Mouse (Mus musculus) limb, embryonic 11.5 days (tissue): ENCODE results near the gene Hat1. TPM values are rescaled to one million over a fixed set of nuclear protein-coding genes. Genes with fewer than 3 reads are reported as not detected.

Source experiments
- ATAC-seq: fragments of 200-750 bp; cut with Nextera tagmentation; 2 replicates; pipeline ENCODE4 v1.8.0; 2017; ENCODE audit warnings: low read depth; ENCODE audit not compliant: insufficient number of reproducible peaks, low FRiP score, low TSS enrichment
- DNase-seq: peaks from one replicate; pipeline ENCODE4 v3.0.0-alpha.2; 2015; ENCODE audit warnings: low spot score
- H3K27ac ChIP-seq: fragments of 300-500 bp; sonication (generic); replicated peaks from 2 replicates; pipeline ENCODE4 v1.5.1; 2014; ENCODE audit warnings: low read depth, mild to moderate bottlenecking, low read length
- H3K27me3 ChIP-seq: fragments of 300-500 bp; sonication (generic); 2 replicates; pipeline ENCODE4 v1.6.1; 2014; ENCODE audit warnings: mild to moderate bottlenecking, low read length, mixed read lengths; ENCODE audit not compliant: control insufficient read depth, insufficient read depth
- H3K36me3 ChIP-seq: fragments of 300-500 bp; sonication (generic); 2 replicates; pipeline ENCODE4 v1.6.1; 2014; ENCODE audit warnings: mild to moderate bottlenecking, low read length, moderate library complexity, mixed read lengths; ENCODE audit not compliant: control insufficient read depth, insufficient read depth
- H3K4me1 ChIP-seq: fragments of 300-500 bp; sonication (generic); 2 replicates; pipeline ENCODE4 v1.6.1; 2014; ENCODE audit warnings: low read length, mixed read lengths; ENCODE audit not compliant: control insufficient read depth, insufficient read depth
- H3K4me2 ChIP-seq: fragments of 300-500 bp; sonication (generic); 2 replicates; pipeline ENCODE4 v1.6.1; 2014; ENCODE audit warnings: low read depth, mild to moderate bottlenecking, moderate library complexity; ENCODE audit not compliant: severe bottlenecking
- H3K4me3 ChIP-seq: fragments of 300-500 bp; sonication (generic); 2 replicates; pipeline ENCODE4 v1.5.1; 2014; ENCODE audit warnings: low read depth, low read length
- H3K9ac ChIP-seq: fragments of 300-500 bp; sonication (generic); 2 replicates; pipeline ENCODE4 v1.6.1; 2014; ENCODE audit warnings: mild to moderate bottlenecking, low read length
- H3K9me3 ChIP-seq: fragments of 300-500 bp; sonication (generic); 2 replicates; pipeline ENCODE4 v1.6.1; 2016; ENCODE audit warnings: low read length; ENCODE audit not compliant: control insufficient read depth
- WGBS: fragments of 180-500 bp; shearing (Covaris S2); extraction: QIAGEN DNeasy Blood & Tissue Kit; methylation state at CpG from one replicate; pipeline ENCODE4 v1.1.7; 2014; 5-methylcytosine and 5-hydroxymethylcytosine counted together
- polyA plus RNA-seq: library from polyadenylated mRNA; unstranded; fragments of >200 nt; fragmentation: Nextera tagmentation; extraction: Ambion mirVana; gene quantifications from 2 replicates; pipeline ENCODE4 v1.2.1, GENCODE M21; 2014

Gene Hat1
- polyA plus RNA-seq, 1 experiment from 2014 or later: 168 TPM

DNA sequence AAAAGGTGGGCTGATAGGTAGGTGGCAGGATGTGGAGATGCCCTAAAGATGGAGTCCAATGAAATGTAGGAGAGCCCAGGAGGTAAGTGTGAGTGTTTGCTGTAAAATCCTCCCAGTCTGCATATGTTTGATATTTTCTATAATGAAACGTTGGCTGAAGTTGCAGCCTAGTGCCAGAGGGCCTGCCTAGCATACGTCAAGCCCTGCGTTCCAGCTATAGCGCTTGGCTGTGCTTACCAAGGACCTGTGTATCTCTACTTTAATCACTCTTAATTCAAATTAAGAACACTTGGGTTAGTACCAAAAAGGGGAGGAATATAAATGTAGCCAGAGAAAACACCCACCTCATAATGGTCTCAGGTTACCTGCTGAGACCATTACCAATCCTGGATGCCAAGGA is 87.0 kb downstream of the Hat1 start:
- ATAC-seq: no peak
- no peaks in the 10 kb centered on the region for H3K9me3 ChIP-seq
- no peak overlapping the region for H3K4me3 ChIP-seq
- H3K27me3 ChIP-seq: no peaks in the 10 kb centered on the region
- 82% methylated on average over 4 of the region's 4 CpGs for WGBS
- H3K27ac ChIP-seq: no peak overlapping the region; the same call in 1 of the 2 replicates
- no peaks in the 10 kb centered on the region for H3K36me3 ChIP-seq
- DNase-seq: no peak
- H3K9ac ChIP-seq: no peak overlapping the region
- H3K4me1 ChIP-seq: peaks cover 19% of the 10 kb centered on the region
- no peak overlapping the region for H3K4me2 ChIP-seq

DNA sequence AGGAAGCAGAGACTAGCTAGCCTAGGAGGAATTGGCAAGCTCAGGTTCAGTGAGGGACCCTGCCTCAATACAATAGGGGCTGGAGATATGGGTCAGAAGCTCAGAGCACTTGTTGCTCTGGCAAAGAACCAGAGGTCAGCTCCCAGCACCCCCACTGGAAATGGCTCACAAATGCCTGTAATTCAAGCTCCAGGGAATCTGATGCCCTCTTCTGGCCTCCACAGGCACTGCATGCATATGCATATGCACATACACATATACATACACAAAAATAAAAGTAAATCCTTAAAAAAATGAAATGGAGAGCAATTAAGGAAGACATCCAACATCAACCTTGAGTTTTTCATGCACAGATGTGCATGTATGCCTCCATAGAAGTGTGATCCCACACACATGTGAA is 89.0 kb downstream of the Hat1 start:
- H3K4me1 ChIP-seq: peaks cover 19% of the 10 kb centered on the region
- H3K36me3 ChIP-seq: no peaks in the 10 kb centered on the region
- no peaks in the 10 kb centered on the region for H3K27me3 ChIP-seq
- no peak overlapping the region for H3K4me3 ChIP-seq
- no peak overlapping the region for H3K9ac ChIP-seq
- no peak for DNase-seq
- H3K9me3 ChIP-seq: no peaks in the 10 kb centered on the region
- H3K4me2 ChIP-seq: no peak overlapping the region
- no peak overlapping the region for H3K27ac ChIP-seq
- ATAC-seq: no peak

GRCm38 (mm10) chr2:71479917-71480316 is 91.2 kb downstream of the Hat1 start:
- no peak overlapping the region for H3K4me2 ChIP-seq
- 5% methylated on average over 7 of the region's 7 CpGs for WGBS
- peaks cover 17% of the 10 kb centered on the region for H3K4me1 ChIP-seq
- H3K36me3 ChIP-seq: no peaks in the 10 kb centered on the region
- H3K27ac ChIP-seq: no peak overlapping the region
- H3K27me3 ChIP-seq: no peaks in the 10 kb centered on the region
- ATAC-seq: no peak
- no peak for DNase-seq
- H3K9ac ChIP-seq: no peak overlapping the region
- no peaks in the 10 kb centered on the region for H3K9me3 ChIP-seq
- H3K4me3 ChIP-seq: no peak overlapping the region

GRCm38 (mm10) chr2:71481825-71482224 is 93.1 kb downstream of the Hat1 start:
- no peaks in the 10 kb centered on the region for H3K9me3 ChIP-seq
- no peak for DNase-seq
- no peak overlapping the region for H3K4me3 ChIP-seq
- H3K36me3 ChIP-seq: no peaks in the 10 kb centered on the region
- no peak for ATAC-seq
- H3K27me3 ChIP-seq: no peaks in the 10 kb centered on the region
- no peak overlapping the region for H3K27ac ChIP-seq
- H3K9ac ChIP-seq: no peak overlapping the region
- WGBS: 86% methylated on average over 6 of the region's 6 CpGs
- peaks cover 7% of the 10 kb centered on the region for H3K4me1 ChIP-seq
- H3K4me2 ChIP-seq: no peak overlapping the region

- Histone ChIP-seq H3K36me3 (no peaks in the 10 kb centered on the region), H3K4me3 (no peak overlapping the region), H3K9ac (no peak overlapping the region), H3K4me1 (peaks cover 7% of the 10 kb centered on the region), H3K27ac (no peak overlapping the region), H3K4me2 (no peak overlapping the region), H3K9me3 (no peaks in the 10 kb centered on the region), H3K27me3 (no peaks in the 10 kb centered on the region)
- WGBS: 72% methylated on average over 10 of the region's 10 CpGs
- ATAC-seq (no peak), DNase-seq (no peak)
Observed at GRCm38 (mm10) chr2:71483046-71483716, 94.4 kb downstream of the Hat1 start.

DNA sequence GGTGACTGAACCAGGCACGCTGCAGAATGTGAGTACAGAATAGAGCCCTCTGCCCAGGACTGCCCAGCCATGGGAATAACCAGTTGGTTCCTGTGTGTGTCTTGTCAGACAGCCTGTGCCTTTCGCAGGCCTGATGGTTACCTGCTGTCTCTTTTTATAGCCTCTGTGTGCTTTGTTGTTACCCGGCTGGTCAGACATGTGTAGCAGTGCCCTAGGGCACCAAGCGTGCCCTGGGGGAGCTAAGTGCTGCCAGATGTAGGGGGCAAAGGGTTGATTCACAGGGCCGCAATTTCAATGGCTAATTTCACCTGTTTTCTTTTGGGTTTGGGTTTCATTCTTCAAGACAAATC is 94.9 kb downstream of the Hat1 start:
- Histone ChIP-seq H3K4me1 (peaks cover 7% of the 10 kb centered on the region), H3K9me3 (no peaks in the 10 kb centered on the region), H3K9ac (no peak overlapping the region), H3K4me3 (no peak overlapping the region), H3K4me2 (no peak overlapping the region), H3K36me3 (no peaks in the 10 kb centered on the region), H3K27ac (no peak overlapping the region), H3K27me3 (no peaks in the 10 kb centered on the region)
- WGBS: 17% methylated on average over 5 of the region's 5 CpGs
- no peak for ATAC-seq
- DNase-seq: no peak

Other genes starting within 250 kb of the Hat1 start
- 128 and 140 TPM in 2 replicates for gene Dync1i2, start 177.3 kb upstream of the Hat1 start, polyA plus RNA-seq
- 28.0 and 32.2 TPM in 2 replicates for gene Slc25a12, start 21.2 kb upstream of the Hat1 start, polyA plus RNA-seq
- 32.6 and 34.3 TPM in 2 replicates for gene Metap1d, start 64.3 kb downstream of the Hat1 start, polyA plus RNA-seq
- 5.8 and 6.3 TPM in 2 replicates for gene Dlx1, start 139.2 kb downstream of the Hat1 start, polyA plus RNA-seq
- gene Dlx2, start 157.8 kb downstream of the Hat1 start, polyA plus RNA-seq: 5.6 and 7.3 TPM in 2 replicates